Mouse (Mus musculus): ENCODE results near the gene Ccdc113.

Gene Ccdc113

GRCm38 (mm10) chr8:95539487-95539886 is 5.6 kb downstream of the Ccdc113 start:
- no peak for DNase-seq (ENCODE audit: low spot score in 2 of 2)

- no peak for DNase-seq (ENCODE audit: low spot score in 2 of 2)
Observed at GRCm38 (mm10) chr8:95542191-95542590, 8.3 kb downstream of the Ccdc113 start.

GRCm38 (mm10) chr8:95543065-95543464 is 9.2 kb downstream of the Ccdc113 start:
- DNase-seq (ENCODE audit: low spot score in 2 of 2), result no peak

- DNase-seq (ENCODE audit: low spot score in 2 of 2), result no peak
Observed at GRCm38 (mm10) chr8:95545815-95546214, 11.9 kb downstream of the Ccdc113 start.

- no peak for DNase-seq (ENCODE audit: low spot score in 2 of 2)
Observed at GRCm38 (mm10) chr8:95546986-95547385, 13.1 kb downstream of the Ccdc113 start.

- DNase-seq (ENCODE audit: low spot score in 2 of 2), result no peak
Observed at GRCm38 (mm10) chr8:95547931-95548330, 14.0 kb downstream of the Ccdc113 start.

GRCm38 (mm10) chr8:95549871-95550829 is 16.3 kb downstream of the Ccdc113 start:
- no peak for DNase-seq (ENCODE audit: low spot score in 2 of 2)

- DNase-seq (ENCODE audit: low spot score in 2 of 2), result no peak
Observed at GRCm38 (mm10) chr8:95551577-95551976, 17.7 kb downstream of the Ccdc113 start.

GRCm38 (mm10) chr8:95555963-95556362 is 22.1 kb downstream of the Ccdc113 start:
- no peak for DNase-seq (ENCODE audit: low spot score in 2 of 2)

- no peak for DNase-seq (ENCODE audit: low spot score in 2 of 2)
Observed at GRCm38 (mm10) chr8:95566217-95566616, 32.3 kb downstream of the Ccdc113 start.

- no peak for DNase-seq (ENCODE audit: low spot score in 2 of 2)
Observed at GRCm38 (mm10) chr8:95566809-95567208, 32.9 kb downstream of the Ccdc113 start.

- DNase-seq (ENCODE audit: low spot score in 2 of 2), result no peak
Observed at GRCm38 (mm10) chr8:95573146-95573545, 39.3 kb downstream of the Ccdc113 start.

GRCm38 (mm10) chr8:95576240-95576639 is 42.4 kb downstream of the Ccdc113 start, which contains the start of gene Prss54:
Prss54 (minus strand) TSS chr8:95576340.
- no peak for DNase-seq (ENCODE audit: low spot score in 2 of 2)

- no peak for DNase-seq (ENCODE audit: low spot score in 2 of 2)
Observed at GRCm38 (mm10) chr8:95587339-95587738, 53.5 kb downstream of the Ccdc113 start.

GRCm38 (mm10) chr8:95589282-95589681 is 55.4 kb downstream of the Ccdc113 start:
- no peak for DNase-seq (ENCODE audit: low spot score in 2 of 2)

GRCm38 (mm10) chr8:95590539-95590938 is 56.7 kb downstream of the Ccdc113 start:
- DNase-seq (ENCODE audit: low spot score in 2 of 2), result no peak

GRCm38 (mm10) chr8:95592131-95592780 is 58.4 kb downstream of the Ccdc113 start:
- DNase-seq (ENCODE audit: low spot score in 2 of 2), result no peak

- no peak for DNase-seq (ENCODE audit: low spot score in 2 of 2)
Observed at GRCm38 (mm10) chr8:95593439-95594393, 59.8 kb downstream of the Ccdc113 start.

GRCm38 (mm10) chr8:95595131-95595530 is 61.2 kb downstream of the Ccdc113 start:
- DNase-seq (ENCODE audit: low spot score in 2 of 2), result no peak

GRCm38 (mm10) chr8:95596841-95597241 is 63.0 kb downstream of the Ccdc113 start:
- DNase-seq (ENCODE audit: low spot score in 2 of 2), result no peak

- DNase-seq (ENCODE audit: low spot score in 2 of 2), result peak in 1 of 2 experiments; percentile 68
Observed at GRCm38 (mm10) chr8:95599861-95600260, 66.0 kb downstream of the Ccdc113 start.

- no peak for DNase-seq (ENCODE audit: low spot score in 2 of 2)
Observed at GRCm38 (mm10) chr8:95601306-95601705, 67.4 kb downstream of the Ccdc113 start.
